Mouse (Mus musculus) induced T-regulatory cell, adult 2 months (primary cell): ENCODE measurements at regions not wholly inside any gene's neighbourhood (a gene's known extent, or its start where the extent isn't known, plus 50 kb on each side); places are given as distances from the start of the nearest gene placed in this dataset.

Experiments used
- DNase-seq: peaks from one replicate; pipeline ENCODE4 v3.0.0-alpha.2; 2012; ENCODE audit warnings: low read depth

- no peak for DNase-seq
Observed at GRCm38 (mm10) chr2:47424910-47425309, 1389.0 kb upstream of the Acvr2a start.

GRCm38 (mm10) chr2:47429843-47430242, 1384.1 kb upstream of the Acvr2a start:
- DNase-seq: no peak

GRCm38 (mm10) chr2:47466043-47466442, 1347.9 kb upstream of the Acvr2a start:
- peak; percentile 7 for DNase-seq

GRCm38 (mm10) chr2:47491874-47492539, 1321.9 kb upstream of the Acvr2a start:
- DNase-seq: peak; percentile 29
